Mouse (Mus musculus): ENCODE measurements around the gene Dgki.

GRCm38 (mm10) chr6:36868217-36868616, 431.8 kb downstream of the Dgki start:
- TF ChIP-seq MAFK (IDR thresholded peaks at IDR 0.05; ENCODE audit: insufficient read depth, low read depth, low read length), result no peak
- TF ChIP-seq ZNF384 (IDR thresholded peaks at IDR 0.05; ENCODE audit: low read depth, low read length), result no peak
- no peak for TF ChIP-seq ZC3H11A (IDR thresholded peaks at IDR 0.05; ENCODE audit: borderline replicate concordance, low read depth, low read length)

All from ES-E14 (cell line).